Mouse (Mus musculus) brown adipose tissue, adult 24 weeks (tissue): ENCODE results near the gene Mknk1. TPM values are rescaled to one million over a fixed set of nuclear protein-coding genes. Genes with fewer than 3 reads are reported as not detected.

Experiments
- H3K27ac ChIP-seq: fragments of 200-500 bp; replicated peaks from 2 replicates; pipeline ENCODE4 v1.5.1; 2012; ENCODE audit warnings: low read depth, mild to moderate bottlenecking, low read length
- H3K4me1 ChIP-seq: fragments of 200-500 bp; 2 replicates; pipeline ENCODE4 v1.6.1; 2012; ENCODE audit warnings: low read length, mixed read lengths; ENCODE audit not compliant: control insufficient read depth, insufficient read depth, insufficient read length
- H3K4me3 ChIP-seq: fragments of 200-500 bp; 2 replicates; pipeline ENCODE4 v1.5.1; 2012; ENCODE audit warnings: low read depth, mild to moderate bottlenecking, low read length, moderate library complexity; ENCODE audit not compliant: insufficient read depth
- polyA plus RNA-seq: library from polyadenylated mRNA; stranded (reverse); fragments of >200 nt; gene quantifications from 2 replicates; pipeline ENCODE4 v1.2.4, GENCODE M21; 2012; ENCODE audit not compliant: missing spikeins, insufficient read depth, insufficient read length

Mknk1 gene
- polyA plus RNA-seq: 13.8 and 14.1 TPM in 2 replicates

GRCm38 (mm10) chr4:115838696-115839641, at the start of gene Mknk1:
Mknk1 (plus strand) TSS chr4:115839198.
- Histone ChIP-seq H3K27ac (0 out of 2 replicates have a peak within 1 kb of the TSS, but pooled peaks have one; percentile 16), H3K4me1 (peaks cover 3% of the 10 kb centered on the region)

GRCm38 (mm10) chr4:115790864-115791263, 48.1 kb upstream of the Mknk1 start:
- Histone ChIP-seq H3K4me1 (no peaks in the 10 kb centered on the region), H3K4me3 (no peak overlapping the region), H3K27ac (no peak overlapping the region)

More at GRCm38 (mm10) chr4:115838696-115839641, at the start of gene Mknk1:
- peak within 1 kb of the TSS; percentile 78 for H3K4me3 ChIP-seq

GRCm38 (mm10) chr4:115795360-115795759, 43.6 kb upstream of the Mknk1 start:
- H3K4me3 ChIP-seq: no peak overlapping the region
- H3K27ac ChIP-seq: no peak overlapping the region
- no peaks in the 10 kb centered on the region for H3K4me1 ChIP-seq

- no peak overlapping the region for H3K4me3 ChIP-seq
- H3K27ac ChIP-seq: no peak overlapping the region
- no peaks in the 10 kb centered on the region for H3K4me1 ChIP-seq
These were observed 39.0 kb upstream of the Mknk1 start for GRCm38 (mm10) chr4:115799981-115800380.

GRCm38 (mm10) chr4:115812326-115812725, 26.7 kb upstream of the Mknk1 start:
- Histone ChIP-seq H3K4me1 (no peaks in the 10 kb centered on the region), H3K27ac (no peak overlapping the region), H3K4me3 (no peak overlapping the region)

- H3K27ac ChIP-seq: no peak overlapping the region
- H3K4me1 ChIP-seq: no peaks in the 10 kb centered on the region
- H3K4me3 ChIP-seq: no peak overlapping the region
These were observed 23.4 kb upstream of the Mknk1 start for GRCm38 (mm10) chr4:115815606-115816005.

GRCm38 (mm10) chr4:115820199-115820598, 18.8 kb upstream of the Mknk1 start:
- H3K4me3 ChIP-seq: no peak overlapping the region
- peaks cover 6% of the 10 kb centered on the region; the same call in 1 of the 2 replicates for H3K4me1 ChIP-seq
- no peak overlapping the region for H3K27ac ChIP-seq

- Histone ChIP-seq H3K4me1 (peaks cover 6% of the 10 kb centered on the region; the same call in 1 of the 2 replicates), H3K4me3 (no peak overlapping the region), H3K27ac (no peak overlapping the region)
These were observed 18.1 kb upstream of the Mknk1 start for GRCm38 (mm10) chr4:115820944-115821343.

- H3K27ac ChIP-seq: no peak overlapping the region
- H3K4me3 ChIP-seq: no peak overlapping the region
- H3K4me1 ChIP-seq: peaks cover 6% of the 10 kb centered on the region; the same call in 1 of the 2 replicates
These were observed 17.6 kb upstream of the Mknk1 start for GRCm38 (mm10) chr4:115821431-115821830.

GRCm38 (mm10) chr4:115821928-115822327, 17.1 kb upstream of the Mknk1 start:
- peaks cover 6% of the 10 kb centered on the region; the same call in 1 of the 2 replicates for H3K4me1 ChIP-seq
- H3K4me3 ChIP-seq: no peak overlapping the region
- H3K27ac ChIP-seq: no peak overlapping the region

- H3K4me1 ChIP-seq: peaks cover 8% of the 10 kb centered on the region
- no peak overlapping the region for H3K4me3 ChIP-seq
- peak overlapping the region; percentile 35; the same call in 1 of the 2 replicates for H3K27ac ChIP-seq
These were observed 14.8 kb upstream of the Mknk1 start for GRCm38 (mm10) chr4:115824178-115824577.

- no peak overlapping the region for H3K27ac ChIP-seq
- no peak overlapping the region for H3K4me3 ChIP-seq
- peaks cover 14% of the 10 kb centered on the region for H3K4me1 ChIP-seq
These were observed 13.7 kb upstream of the Mknk1 start for GRCm38 (mm10) chr4:115825271-115825670.

- H3K4me3 ChIP-seq: no peak overlapping the region
- peaks cover 8% of the 10 kb centered on the region; the same call in 1 of the 2 replicates for H3K4me1 ChIP-seq
- no peak overlapping the region for H3K27ac ChIP-seq
These were observed 11.9 kb upstream of the Mknk1 start for GRCm38 (mm10) chr4:115827066-115827465.

- Histone ChIP-seq H3K4me3 (peak overlapping the region; percentile 88), H3K4me1 (peaks cover 10% of the 10 kb centered on the region; the same call in 1 of the 2 replicates), H3K27ac (peak overlapping the region; percentile 75)
These were observed 11.5 kb upstream of the Mknk1 start for GRCm38 (mm10) chr4:115827535-115827887.

GRCm38 (mm10) chr4:115827888-115828571, 11.0 kb upstream of the Mknk1 start, which contains the start of gene Mob3c:
Mob3c (plus strand) TSS chr4:115828092.
- Histone ChIP-seq H3K4me3 (peak within 1 kb of the TSS; percentile 88), H3K27ac (peak within 1 kb of the TSS; percentile 89), H3K4me1 (peaks cover 10% of the 10 kb centered on the region; the same call in 1 of the 2 replicates)
